Comparison of ENCODE assay signal across 16 mouse cellular contexts in the genomic region with DNA sequence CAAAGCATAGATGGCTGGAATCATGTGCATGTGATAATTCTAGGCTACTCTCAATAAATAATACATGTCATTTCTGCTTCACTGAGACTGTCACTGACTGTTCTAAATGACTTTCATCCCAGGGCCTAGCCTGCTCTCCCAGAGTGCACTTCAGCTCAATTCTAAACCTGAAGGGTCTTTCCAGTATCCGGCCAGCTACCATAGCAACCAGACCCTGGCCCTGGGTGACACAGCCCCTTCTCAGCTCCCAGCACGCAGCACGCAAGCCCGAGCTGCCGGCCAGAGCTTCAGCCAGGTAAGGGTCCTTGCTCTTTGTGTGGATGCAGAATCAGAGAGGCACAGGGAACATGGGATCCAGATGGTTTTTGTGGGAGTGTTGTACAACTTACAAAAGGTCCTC.
DNase-seq lines count a peak whose midpoint lies in the region; ATAC-seq lines count a peak whose summit lies in the region.
"Had no signal": no experiment of that assay in that cellular context is flagged by ENCODE, and none has a peak within 500 bp of the region (broad histone marks: within the 10 kb centered on the region; RNA-seq: fewer than 3 reads in every experiment).

No protein-coding gene starts in this region.

- peak; percentile 57 for DNase-seq in embryo, embryonic 10.5 days (ENCODE audit: low spot score)
- peak; percentile 14 for DNase-seq in embryonic facial prominence, embryonic 11.5 days (ENCODE audit: low spot score)
- DNase-seq in hindbrain, embryonic 14.5 days (ENCODE audit: low spot score) = peak; percentile 36
- DNase-seq in left cerebral cortex, postnatal 10 days (ENCODE audit: extremely low spot score in 1 of 2, low spot score in 2 of 2) = no peak
- DNase-seq in thymus, postnatal 4 days = no peak
- DNase-seq in kidney, postnatal 4 days = no peak
- no peak for DNase-seq in limb, embryonic 10.5 days (ENCODE audit: low spot score)
- DNase-seq: cerebellum, adult 11 months; heart, adult 2 months; liver; right cerebral cortex, postnatal 25 days; thymus, postnatal 25 days had no signal

- no peaks in the 10 kb centered on the region for H3K27me3 ChIP-seq in embryonic facial prominence, embryonic 11.5 days (ENCODE audit: control insufficient read depth, insufficient read depth, low read length)
- H3K27me3 ChIP-seq in hindbrain, embryonic 14.5 days (ENCODE audit: control insufficient read depth, insufficient read depth, low read length) = no peaks in the 10 kb centered on the region
- no peaks in the 10 kb centered on the region for H3K27me3 ChIP-seq in midbrain, embryonic 15.5 days (replicated peaks)
- no peaks in the 10 kb centered on the region for H3K27me3 ChIP-seq in limb, embryonic 10.5 days (ENCODE audit: low read depth, poor library complexity, severe bottlenecking)

- H3K4me3 ChIP-seq in embryonic facial prominence, embryonic 11.5 days (ENCODE audit: low read depth, low read length) = no peak overlapping the region
- no peak overlapping the region for H3K4me3 ChIP-seq in hindbrain, embryonic 14.5 days (replicated peaks; ENCODE audit: low read length)
- H3K4me3 ChIP-seq in midbrain, embryonic 15.5 days = no peak overlapping the region
- H3K4me3 ChIP-seq in limb, embryonic 10.5 days = no peak overlapping the region
- H3K4me3 ChIP-seq: heart, adult 2 months; left cerebral cortex, adult 2 months had no signal

- 35% methylated on average over 5 of the region's 5 CpGs for WGBS in embryonic facial prominence, embryonic 11.5 days
- WGBS in hindbrain, embryonic 14.5 days = 9% methylated on average over 5 of the region's 5 CpGs
- 14% methylated on average over 5 of the region's 5 CpGs for WGBS in midbrain, embryonic 15.5 days
- WGBS in limb, embryonic 10.5 days = 53% methylated on average over 5 of the region's 5 CpGs

- H3K9me3 ChIP-seq in embryonic facial prominence, embryonic 11.5 days (replicated peaks; ENCODE audit: control insufficient read depth, low read length) = no peaks in the 10 kb centered on the region
- no peaks in the 10 kb centered on the region for H3K9me3 ChIP-seq in hindbrain, embryonic 14.5 days (ENCODE audit: control insufficient read depth, low read length)
- H3K9me3 ChIP-seq in midbrain, embryonic 15.5 days = no peaks in the 10 kb centered on the region
- H3K9me3 ChIP-seq in limb, embryonic 10.5 days (replicated peaks) = no peaks in the 10 kb centered on the region

- H3K36me3 ChIP-seq in embryonic facial prominence, embryonic 11.5 days (replicated peaks; ENCODE audit: control insufficient read depth, insufficient read depth, low read depth, low read length) = no peaks in the 10 kb centered on the region
- no peaks in the 10 kb centered on the region for H3K36me3 ChIP-seq in hindbrain, embryonic 14.5 days (replicated peaks; ENCODE audit: control insufficient read depth, insufficient read depth)
- no peaks in the 10 kb centered on the region for H3K36me3 ChIP-seq in midbrain, embryonic 15.5 days (replicated peaks)
- no peaks in the 10 kb centered on the region for H3K36me3 ChIP-seq in limb, embryonic 10.5 days

- no peak overlapping the region for H3K27ac ChIP-seq in embryonic facial prominence, embryonic 11.5 days (replicated peaks; ENCODE audit: low read depth, low read length)
- peak overlapping the region; percentile 40; the same call in 1 of the 2 replicates for H3K27ac ChIP-seq in hindbrain, embryonic 14.5 days
- peak overlapping the region; percentile 80 for H3K27ac ChIP-seq in midbrain, embryonic 15.5 days
- H3K27ac ChIP-seq in limb, embryonic 10.5 days = no peak overlapping the region
- H3K27ac ChIP-seq: heart, adult 2 months; left cerebral cortex, adult 2 months had no signal

- intact Hi-C loops in left cerebral cortex, postnatal 10 days (cut with DNase I) = no loop called here

- no peaks in the 10 kb centered on the region for H3K4me1 ChIP-seq in embryonic facial prominence, embryonic 11.5 days (ENCODE audit: control insufficient read depth, insufficient read depth, low read length)
- H3K4me1 ChIP-seq in hindbrain, embryonic 14.5 days (replicated peaks; ENCODE audit: control insufficient read depth, insufficient read depth, low read length) = peaks cover 14% of the 10 kb centered on the region
- peaks cover 9% of the 10 kb centered on the region for H3K4me1 ChIP-seq in midbrain, embryonic 15.5 days
- no peaks in the 10 kb centered on the region for H3K4me1 ChIP-seq in limb, embryonic 10.5 days

- no peak overlapping the region for H3K4me2 ChIP-seq in embryonic facial prominence, embryonic 11.5 days (ENCODE audit: low read depth, low read length)
- H3K4me2 ChIP-seq in hindbrain, embryonic 14.5 days (replicated peaks) = no peak overlapping the region
- no peak overlapping the region for H3K4me2 ChIP-seq in midbrain, embryonic 15.5 days

- no peak overlapping the region for H3K9ac ChIP-seq in embryonic facial prominence, embryonic 11.5 days (replicated peaks; ENCODE audit: low read length)
- peak overlapping the region; percentile 7; the same call in 1 of the 2 replicates for H3K9ac ChIP-seq in hindbrain, embryonic 14.5 days
- no peak overlapping the region for H3K9ac ChIP-seq in midbrain, embryonic 15.5 days

- ATAC-seq in embryonic facial prominence, embryonic 11.5 days (replicated peaks; ENCODE audit: insufficient number of reproducible peaks, low FRiP score, low TSS enrichment, low read depth) = no peak; the same call in 1 of the 2 replicates
- ATAC-seq in hindbrain, embryonic 14.5 days (ENCODE audit: low FRiP score) = peak; percentile 86
- peak; percentile 86 for ATAC-seq in midbrain, embryonic 15.5 days (replicated peaks)
- ATAC-seq: CD4-positive, CD25-positive, alpha-beta regulatory T cell, adult 4 months; intestine, embryonic 16.5 days had no signal

Comparison
In these comparisons a context has a peak if more than half of its experiments do, and no peak if none do; other contexts are left out.
1. DNase-seq: peak in embryo, embryonic 10.5 days (single experiment), embryonic facial prominence, embryonic 11.5 days (single experiment) and hindbrain, embryonic 14.5 days (single experiment); none in left cerebral cortex, postnatal 10 days (0 of 2), thymus, postnatal 4 days (single experiment), kidney, postnatal 4 days (0 of 2) and limb, embryonic 10.5 days (single experiment).
2. H3K27ac ChIP-seq: peak in hindbrain, embryonic 14.5 days (single experiment) and midbrain, embryonic 15.5 days (single experiment); none in embryonic facial prominence, embryonic 11.5 days (single experiment) and limb, embryonic 10.5 days (single experiment).